Mouse (Mus musculus) layer of hippocampus, adult 11-12 months (tissue): ENCODE data around the gene Tmtc2.

ENCODE experiments used
- DNase-seq: peaks from one replicate; pipeline ENCODE4 v3.0.0; 2022; ENCODE audit warnings: low spot score

The Tmtc2 gene

DNA sequence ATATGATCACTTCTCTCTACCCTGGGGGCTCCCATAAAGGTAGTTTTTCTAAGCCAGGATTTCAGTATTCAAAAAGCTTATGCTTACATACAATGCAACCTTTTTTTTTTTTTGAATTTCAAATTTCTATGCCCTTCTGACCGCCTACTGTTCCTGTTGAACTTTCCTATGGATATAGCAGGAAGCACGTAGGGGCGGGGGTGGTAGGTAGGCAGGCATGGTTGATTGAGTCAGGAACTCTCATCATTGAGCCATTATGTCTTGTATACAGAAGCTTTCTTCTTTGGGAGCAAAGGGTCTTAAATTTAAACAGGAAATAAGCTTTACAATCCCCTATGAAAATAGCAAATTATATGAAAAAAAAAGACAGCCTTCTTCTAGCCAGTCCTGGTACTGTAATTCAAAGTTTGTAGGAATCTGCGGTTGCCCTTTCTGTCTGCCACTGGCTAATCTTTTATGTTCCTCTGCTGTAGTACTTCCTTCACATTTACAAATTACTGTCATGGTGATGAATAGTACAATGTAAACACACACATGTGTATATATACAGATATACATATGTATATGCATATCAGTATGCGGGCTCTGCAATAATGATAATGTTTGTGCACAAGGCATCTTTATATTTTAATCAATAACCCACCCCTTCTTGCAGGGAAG lies 405.7 kb downstream of the Tmtc2 start:
- DNase-seq: no peak

DNA sequence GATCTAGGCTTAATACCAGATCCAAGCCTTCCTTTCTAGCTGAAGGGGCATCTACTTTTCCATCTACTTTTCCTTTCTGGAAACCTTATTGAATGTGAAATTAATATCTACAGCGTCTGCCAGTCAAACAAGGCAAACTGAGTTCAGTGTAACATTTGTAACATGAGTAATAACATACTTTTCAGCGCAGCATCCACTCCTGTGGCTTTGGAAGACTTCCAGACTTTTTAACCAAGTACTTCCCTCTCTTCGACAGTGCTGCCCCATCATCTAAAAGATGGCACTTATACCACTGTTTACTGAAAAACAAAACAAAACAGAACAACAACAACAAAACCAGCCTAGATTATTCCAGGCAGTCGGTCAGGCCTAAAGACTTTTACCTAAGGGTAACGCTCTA lies 409.0 kb downstream of the Tmtc2 start:
- no peak for DNase-seq

GRCm38 (mm10) chr10:105153789-105154188 lies 420.5 kb downstream of the Tmtc2 start:
- DNase-seq: no peak

DNA sequence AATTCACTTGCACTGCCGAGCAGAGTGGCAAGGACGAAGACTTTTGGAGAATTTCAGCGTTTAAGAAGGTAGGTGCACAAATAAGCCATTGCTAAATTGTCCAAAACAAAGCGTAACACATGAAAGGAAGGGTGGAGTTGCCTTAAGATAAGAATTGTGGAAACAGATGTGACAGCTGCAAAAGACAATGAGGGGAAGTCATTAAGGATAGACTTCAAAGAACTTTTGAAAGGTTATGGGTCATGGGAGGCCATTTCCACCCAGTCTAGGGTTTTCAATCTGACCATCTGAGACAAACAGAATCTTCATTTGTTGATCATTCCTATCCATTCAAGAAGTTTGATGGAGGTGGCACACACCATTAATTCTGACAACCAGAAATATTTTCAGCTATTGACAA lies 429.9 kb downstream of the Tmtc2 start:
- DNase-seq: no peak

DNA sequence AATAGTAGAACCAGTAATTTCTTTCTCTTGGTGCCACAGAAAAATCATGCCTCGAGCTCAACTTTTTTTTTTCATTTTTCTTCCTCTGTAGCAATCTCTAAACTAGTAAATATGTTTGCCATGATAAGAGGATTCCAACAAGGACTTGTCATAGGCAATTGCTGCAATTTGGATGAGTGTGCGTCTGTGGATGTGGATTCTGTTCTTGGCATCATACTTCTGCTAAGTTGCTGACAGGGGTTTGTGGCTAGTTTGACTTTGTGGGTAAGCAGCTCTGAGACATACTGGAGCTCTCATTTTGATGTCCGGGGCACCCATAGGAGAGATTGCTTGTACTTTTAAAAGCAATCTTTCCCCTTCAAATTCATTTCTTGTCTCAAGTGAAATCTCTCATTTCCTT lies 432.1 kb downstream of the Tmtc2 start:
- no peak for DNase-seq
